Mouse (Mus musculus) embryonic fibroblast, embryonic 13.5 days (primary cell): ENCODE measurements around the gene Zfp385c. TPM values are rescaled to one million over a fixed set of nuclear protein-coding genes. Genes with fewer than 3 reads are reported as not detected.
"Not testable (repeated sequence)": the region's sequence is repeated elsewhere in the genome, so short reads cannot be mapped to it uniquely, and the experiment has no call there.

Experiments used
- H3K27ac ChIP-seq: 2 replicates; pipeline ENCODE4 v1.5.1; 2012; ENCODE audit warnings: low read length, control low read depth, inconsistent platforms; ENCODE audit not compliant: insufficient read depth
- H3K4me1 ChIP-seq: 2 replicates; pipeline ENCODE4 v1.6.1; 2011; ENCODE audit warnings: low read length; ENCODE audit not compliant: control insufficient read depth, insufficient read depth
- H3K4me3 ChIP-seq: 2 replicates; pipeline ENCODE4 v1.5.1; 2011; ENCODE audit warnings: mild to moderate bottlenecking, control low read depth, low read length; ENCODE audit not compliant: insufficient read depth
- CTCF ChIP-seq: IDR thresholded peaks from 2 replicates; pipeline ENCODE4 v1.5.1; 2011; ENCODE audit warnings: mild to moderate bottlenecking, control low read depth, low read length, moderate library complexity, borderline replicate concordance; ENCODE audit not compliant: insufficient read depth
- POLR2A ChIP-seq: IDR thresholded peaks from 2 replicates; pipeline ENCODE4 v1.6.1; 2011; ENCODE audit warnings: low read depth, mild to moderate bottlenecking, control low read depth, low read length, moderate library complexity
- polyA plus RNA-seq: library from polyadenylated mRNA; stranded (reverse); fragments of >200 nt; gene quantifications from 2 replicates; pipeline ENCODE4 v1.2.4, GENCODE M21; 2011; ENCODE audit warnings: low read depth; ENCODE audit not compliant: missing spikeins, insufficient read length

Gene Zfp385c
- polyA plus RNA-seq, 1 experiment: 1.1 TPM

GRCm38 (mm10) chr11:100673169-100673568 is 19.1 kb downstream of the Zfp385c start:
- H3K27ac ChIP-seq: no peak overlapping the region
- H3K4me3 ChIP-seq: no peak overlapping the region
- TF ChIP-seq POLR2A: no peak
- no peak for TF ChIP-seq CTCF
- H3K4me1 ChIP-seq: no peaks in the 10 kb centered on the region

- Histone ChIP-seq H3K4me3 (no peak overlapping the region), H3K4me1 (no peaks in the 10 kb centered on the region), H3K27ac (no peak overlapping the region)
- TF ChIP-seq CTCF: no peak
- TF ChIP-seq POLR2A: no peak
These were observed 20.3 kb downstream of the Zfp385c start for GRCm38 (mm10) chr11:100671956-100672355.

GRCm38 (mm10) chr11:100671049-100671448 is 21.2 kb downstream of the Zfp385c start:
- no peak overlapping the region for H3K4me3 ChIP-seq
- no peak overlapping the region for H3K27ac ChIP-seq
- H3K4me1 ChIP-seq: no peaks in the 10 kb centered on the region
- no peak for TF ChIP-seq CTCF

GRCm38 (mm10) chr11:100659806-100660205 is 32.4 kb downstream of the Zfp385c start:
- TF ChIP-seq POLR2A (no peak), CTCF (no peak)
- Histone ChIP-seq H3K27ac (no peak overlapping the region), H3K4me3 (no peak overlapping the region), H3K4me1 (no peaks in the 10 kb centered on the region)

GRCm38 (mm10) chr11:100656458-100656857 is 35.8 kb downstream of the Zfp385c start:
- Histone ChIP-seq H3K4me3 (no peak overlapping the region), H3K27ac (no peak overlapping the region), H3K4me1 (no peaks in the 10 kb centered on the region)
- no peak for TF ChIP-seq CTCF
- TF ChIP-seq POLR2A: no peak

- H3K27ac ChIP-seq, H3K4me3 ChIP-seq, H3K4me1 ChIP-seq: not testable (repeated sequence)
These were observed 36.7 kb downstream of the Zfp385c start for GRCm38 (mm10) chr11:100655589-100655988.

GRCm38 (mm10) chr11:100651748-100652147 is 40.5 kb downstream of the Zfp385c start:
- H3K27ac ChIP-seq: no peak overlapping the region
- TF ChIP-seq POLR2A: no peak
- no peak for TF ChIP-seq CTCF
- H3K4me3 ChIP-seq: no peak overlapping the region
- H3K4me1 ChIP-seq: no peaks in the 10 kb centered on the region

- H3K4me1 ChIP-seq: no peaks in the 10 kb centered on the region
- H3K27ac ChIP-seq: no peak overlapping the region
- TF ChIP-seq CTCF: no peak
- TF ChIP-seq POLR2A: no peak
- no peak overlapping the region for H3K4me3 ChIP-seq
These were observed 41.0 kb downstream of the Zfp385c start for GRCm38 (mm10) chr11:100651205-100651604.

- TF ChIP-seq POLR2A (no peak), CTCF (no peak)
- no peaks in the 10 kb centered on the region for H3K4me1 ChIP-seq
These were observed 43.9 kb downstream of the Zfp385c start for GRCm38 (mm10) chr11:100648405-100648804.

GRCm38 (mm10) chr11:100646265-100646664 is 46.0 kb downstream of the Zfp385c start:
- TF ChIP-seq CTCF (peak; percentile 55; the same call in 1 of the 2 replicates), POLR2A (no peak)
- H3K4me1 ChIP-seq: no peaks in the 10 kb centered on the region
- no peak overlapping the region for H3K4me3 ChIP-seq
- no peak overlapping the region for H3K27ac ChIP-seq

More at GRCm38 (mm10) chr11:100648405-100648804, 43.9 kb downstream of the Zfp385c start:
- H3K4me3 ChIP-seq: no peak overlapping the region
- no peak overlapping the region for H3K27ac ChIP-seq
